Mouse (Mus musculus): ENCODE measurements around the gene Cdc27. TPM values are rescaled to one million over a fixed set of nuclear protein-coding genes. Genes with fewer than 3 reads are reported as not detected.

Gene Cdc27
- polyA plus RNA-seq (2017; shearing (Covaris generic)), result 27.8 TPM

GRCm38 (mm10) chr11:104550406-104550974 is at the start of gene Cdc27, which contains the start of gene Myl4:
Cdc27 (minus strand) TSS chr11:104550620.
Myl4 (plus strand) TSS chr11:104550663.

GRCm38 (mm10) chr11:104468751-104469268 is 81.6 kb downstream of the Cdc27 start, which contains the start of gene Kansl1:
Kansl1 (minus strand) TSS chr11:104468861.

Other genes with a start within 250 kb of the Cdc27 start
- gene Kansl1, start 81.8 kb downstream of the Cdc27 start, polyA plus RNA-seq (2017; shearing (Covaris generic)), result 81.6 TPM
- gene Myl4, start within 50 bp of the Cdc27 start, polyA plus RNA-seq (2017; shearing (Covaris generic)), result 2.9 TPM
- gene Itgb3, start 57.4 kb upstream of the Cdc27 start, polyA plus RNA-seq (2017; shearing (Covaris generic)), result 32.0 TPM
- gene Gm11639, start 135.1 kb upstream of the Cdc27 start, polyA plus RNA-seq (2017; shearing (Covaris generic)), result 0.05 TPM